Mouse (Mus musculus): ENCODE measurements at regions not wholly inside any gene's neighbourhood (a gene's known extent, or its start where the extent isn't known, plus 50 kb on each side); places are given as distances from the start of the nearest gene placed in this dataset.
"Not testable (repeated sequence)": the region's sequence is repeated elsewhere in the genome, so short reads cannot be mapped to it uniquely, and the experiment has no call there.

DNA sequence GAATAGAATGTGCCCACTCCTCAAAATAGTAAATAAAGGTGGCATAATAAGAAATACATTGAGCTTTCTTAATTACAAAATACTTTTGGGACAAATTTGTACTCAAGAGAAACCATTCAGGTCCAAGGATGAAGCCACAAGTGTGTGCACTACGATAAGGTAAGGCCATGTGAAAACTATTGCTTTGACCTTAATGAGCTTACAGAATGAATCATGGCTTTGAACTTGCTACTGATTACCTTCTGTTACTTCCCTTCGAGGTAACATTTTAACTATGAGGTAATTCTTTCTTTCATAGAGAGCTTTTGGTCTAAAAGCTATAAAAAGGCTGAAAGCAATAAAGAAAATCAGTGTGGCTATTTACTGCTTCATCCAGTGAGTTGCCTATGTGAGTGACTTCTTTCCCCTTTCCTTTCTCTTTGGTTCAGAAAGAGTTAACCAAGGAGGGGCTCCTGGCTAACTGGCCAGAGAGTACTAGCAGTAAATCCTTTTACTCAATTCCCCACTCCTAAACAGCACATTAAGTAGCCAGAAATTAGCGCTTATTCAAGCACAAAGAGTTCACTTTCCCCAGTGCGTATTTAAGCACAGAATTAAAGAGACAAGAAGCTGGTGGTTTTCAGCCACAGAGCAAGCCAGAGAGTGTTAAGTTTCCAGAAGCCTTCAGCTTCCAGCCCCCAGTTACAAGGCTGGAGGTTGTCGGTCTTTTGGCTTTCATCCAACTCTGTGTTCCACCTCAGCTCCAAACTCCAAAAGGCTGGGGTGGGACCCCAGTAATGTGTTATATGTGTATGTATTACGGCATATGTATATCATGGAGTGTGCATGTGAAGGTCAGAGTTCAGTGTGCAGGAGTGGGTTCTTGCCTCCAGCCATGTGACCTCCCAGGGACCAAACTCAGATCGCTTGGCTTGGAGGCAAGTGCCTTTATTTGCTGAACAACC, 194.3 kb upstream of the Gm10131 start:
- DNase-seq (ENCODE audit: low read depth, low spot score) = no peak

DNA sequence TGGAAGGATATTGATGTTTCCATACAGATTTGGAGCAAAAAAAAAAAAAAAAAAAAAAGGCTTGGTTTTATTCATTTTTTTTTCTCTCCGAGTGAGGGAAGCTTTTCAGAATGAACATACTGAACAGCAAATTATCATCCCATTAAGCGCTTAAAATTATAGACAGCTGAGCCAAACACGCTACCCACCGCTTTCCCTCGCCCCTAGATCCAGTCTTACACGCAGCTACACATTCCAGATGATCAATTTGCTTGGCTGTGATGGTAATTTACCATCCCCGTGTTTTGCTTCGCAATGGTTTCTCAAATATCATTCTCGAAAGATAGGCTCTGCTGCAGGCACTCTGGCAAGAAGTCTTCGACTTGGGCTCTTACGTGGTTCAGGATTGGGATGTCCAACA, 192.3 kb upstream of the Gm10131 start:
- no peak for DNase-seq (ENCODE audit: low read depth, low spot score)

GRCm38 (mm10) chr8:34300331-34300903, 188.9 kb upstream of the Gm10131 start:
- DNase-seq (ENCODE audit: low read depth, low spot score) = peak; percentile 55

- DNase-seq (ENCODE audit: low read depth, low spot score) = no peak
These were observed 183.2 kb upstream of the Gm10131 start for GRCm38 (mm10) chr8:34294721-34295120.

DNA sequence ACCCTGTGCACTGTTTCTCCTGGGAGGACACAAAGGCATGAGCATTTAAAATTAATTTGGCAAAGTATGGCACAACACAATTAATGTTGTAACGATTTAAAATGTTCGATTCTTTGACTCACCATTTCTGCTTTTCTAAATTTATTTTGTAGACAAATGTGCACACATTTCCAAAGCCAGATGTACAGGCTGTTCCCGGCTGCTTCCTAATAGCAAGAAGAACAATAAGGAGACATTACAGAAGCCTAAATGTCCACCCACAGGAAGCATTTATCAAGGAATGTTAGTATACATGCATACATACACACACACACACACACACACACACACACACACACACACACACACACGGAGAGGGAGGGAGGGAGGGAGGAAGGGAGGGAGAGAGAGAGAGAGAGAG, 179.1 kb upstream of the Gm10131 start:
- DNase-seq (ENCODE audit: low read depth, low spot score) = no peak

DNA sequence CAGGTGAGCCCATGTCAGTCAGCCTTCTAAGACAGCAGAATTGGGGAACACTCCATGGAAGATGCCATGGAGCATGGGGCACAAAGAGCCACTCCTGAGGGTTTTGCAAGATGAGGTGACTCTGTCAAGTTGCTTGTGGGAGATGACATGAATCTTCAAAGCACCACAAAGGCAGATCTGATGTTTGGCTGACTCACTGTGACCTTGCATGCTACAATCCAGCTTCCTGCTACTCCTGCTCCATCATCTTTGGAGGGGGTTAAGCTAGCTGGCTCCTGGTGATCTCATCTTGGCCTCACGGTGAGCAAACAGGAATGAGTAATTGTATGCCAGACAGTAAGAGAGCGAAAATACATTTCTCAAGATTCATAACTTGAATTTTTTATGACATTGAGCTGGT, 176.3 kb upstream of the Gm10131 start:
- DNase-seq (ENCODE audit: low read depth, low spot score) = no peak

- DNase-seq (ENCODE audit: low read depth, low spot score) = no peak
These were observed 173.0 kb upstream of the Gm10131 start for GRCm38 (mm10) chr8:34284576-34284975.

DNA sequence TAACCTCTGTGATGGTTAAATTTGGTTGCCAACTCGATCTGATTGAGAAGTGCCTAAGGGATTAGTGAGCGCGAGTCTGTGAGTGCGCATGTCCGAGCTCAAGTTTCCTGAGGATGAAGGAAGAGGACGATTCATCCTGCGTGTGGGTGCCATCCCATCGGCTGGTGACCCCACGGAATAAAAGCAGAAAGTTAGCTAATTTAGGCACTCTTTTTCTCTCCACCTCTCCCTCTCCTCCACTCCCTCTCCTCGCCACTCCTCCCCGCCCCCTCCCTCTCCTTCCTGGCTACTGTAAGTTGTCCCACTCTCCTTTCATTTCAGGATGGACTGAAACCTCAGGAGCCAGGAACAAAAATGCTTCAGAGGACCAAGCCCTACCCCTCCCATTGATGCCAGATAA, 168.9 kb upstream of the Gm10131 start:
- no peak for DNase-seq (ENCODE audit: low read depth, low spot score)

DNA sequence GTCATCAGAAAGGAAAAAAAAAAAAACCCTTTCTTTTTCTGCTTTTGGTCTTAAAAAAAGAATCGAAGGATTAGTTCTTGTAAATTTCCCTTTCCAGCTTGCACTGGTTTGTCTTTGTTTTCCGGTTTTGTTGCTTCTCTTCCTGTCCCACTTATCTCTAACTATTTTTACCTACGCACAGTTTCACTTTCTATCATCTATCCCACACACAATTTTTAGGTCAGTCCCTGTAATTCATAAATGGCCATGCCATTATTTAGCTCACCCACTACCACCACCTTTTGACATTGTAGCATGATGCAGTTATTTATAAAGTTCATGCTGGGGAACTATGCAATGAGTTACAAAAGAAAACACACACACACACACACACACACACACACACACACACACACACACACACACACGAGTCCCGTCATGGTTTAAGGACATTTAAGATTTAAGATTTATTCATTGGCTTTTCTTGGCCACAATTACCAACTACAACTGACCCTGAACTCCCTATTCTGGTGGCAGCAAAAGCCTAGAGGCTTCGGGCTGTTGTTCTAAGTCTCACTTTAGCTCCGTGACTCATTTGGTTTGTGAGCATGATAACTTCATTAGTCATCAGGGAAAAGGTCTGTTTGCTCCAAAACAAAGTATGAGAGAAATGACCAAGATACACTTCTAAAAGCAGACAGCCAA, 164.6 kb upstream of the Gm10131 start:
- DNase-seq (ENCODE audit: low read depth, low spot score) = no peak

- DNase-seq (ENCODE audit: low read depth, low spot score) = not testable (repeated sequence)
These were observed 163.3 kb upstream of the Gm10131 start for GRCm38 (mm10) chr8:34274796-34275195.

- DNase-seq (ENCODE audit: low read depth, low spot score) = no peak
These were observed 162.6 kb upstream of the Gm10131 start for GRCm38 (mm10) chr8:34274171-34274570.

DNA sequence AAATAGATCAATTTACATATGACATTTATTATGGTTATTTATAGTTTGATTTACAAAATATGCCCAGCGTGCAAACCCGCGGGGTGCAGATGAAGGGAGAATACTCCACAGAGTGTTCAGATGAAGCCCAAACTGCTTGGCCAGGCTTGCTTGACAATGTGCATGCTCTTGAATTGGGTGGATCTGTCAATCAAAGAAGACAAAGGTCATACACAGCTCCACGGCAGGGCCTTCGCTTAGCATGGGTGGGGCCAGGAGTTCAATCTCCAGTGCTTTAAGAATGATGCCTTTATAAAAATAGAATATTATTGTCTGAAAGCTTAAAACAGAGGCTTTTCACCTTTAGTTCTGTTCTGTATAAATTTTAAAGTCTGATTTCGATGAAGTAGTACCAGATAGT, 158.3 kb upstream of the Gm10131 start:
- DNase-seq (ENCODE audit: low read depth, low spot score) = no peak

DNA sequence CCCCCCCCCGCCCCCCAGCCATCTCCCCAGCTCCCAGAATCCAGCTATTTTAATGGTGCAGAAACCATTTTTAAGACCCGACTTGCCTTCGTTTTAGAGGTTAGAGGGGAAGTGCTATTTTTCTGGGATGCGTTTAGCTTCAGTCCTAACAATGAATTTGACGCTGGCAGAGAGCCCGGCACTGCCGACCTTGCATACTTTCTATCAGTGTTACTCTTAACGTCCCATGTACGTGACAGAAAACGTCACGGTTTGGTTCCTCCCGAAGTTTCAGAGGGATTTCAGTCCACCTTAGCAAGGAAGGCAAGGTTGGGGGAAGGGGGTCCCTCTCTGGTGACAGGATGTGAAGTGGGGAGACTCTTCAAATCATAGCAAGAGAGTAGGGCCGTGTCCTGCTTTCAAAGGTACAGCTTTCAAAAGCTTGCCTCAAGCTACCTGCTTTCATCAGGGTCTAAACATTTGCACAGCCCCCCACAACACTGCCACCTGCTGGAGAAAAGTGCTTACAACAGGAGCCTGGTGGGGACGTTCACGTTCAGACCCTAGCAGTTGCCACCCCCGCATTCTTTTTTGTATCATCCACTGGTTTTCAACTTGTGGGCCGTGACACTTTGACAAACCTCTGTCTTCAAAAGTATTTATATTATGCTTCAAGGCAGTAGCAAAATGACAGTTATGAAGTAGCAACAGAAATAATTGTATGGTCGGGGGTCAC, 157.4 kb upstream of the Gm10131 start:
- no peak for DNase-seq (ENCODE audit: low read depth, low spot score)

GRCm38 (mm10) chr8:34254978-34255377, 143.4 kb upstream of the Gm10131 start:
- DNase-seq (ENCODE audit: low read depth, low spot score) = no peak

DNA sequence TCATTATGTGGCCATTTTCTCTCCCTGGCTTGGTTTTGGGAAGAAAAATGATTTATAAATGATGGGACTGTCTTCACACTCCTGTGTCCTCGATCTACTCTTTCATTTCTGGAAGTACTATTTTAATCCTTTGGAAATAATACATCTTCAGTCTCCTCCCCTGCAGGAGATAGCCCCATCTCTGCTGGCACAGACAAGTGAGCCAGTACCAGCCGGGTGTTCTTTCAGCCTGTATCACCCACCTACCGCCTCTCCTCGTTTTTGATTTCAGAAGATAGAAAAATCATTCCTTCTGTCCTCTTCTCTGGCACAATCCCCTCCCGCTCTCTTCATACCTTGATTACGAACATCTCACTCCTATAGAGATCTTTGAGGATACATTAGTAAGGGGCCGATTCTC, 140.4 kb upstream of the Gm10131 start:
- DNase-seq (ENCODE audit: low read depth, low spot score) = no peak

GRCm38 (mm10) chr8:34239346-34239900, 127.9 kb upstream of the Gm10131 start:
- DNase-seq (ENCODE audit: low read depth, low spot score) = no peak

DNA sequence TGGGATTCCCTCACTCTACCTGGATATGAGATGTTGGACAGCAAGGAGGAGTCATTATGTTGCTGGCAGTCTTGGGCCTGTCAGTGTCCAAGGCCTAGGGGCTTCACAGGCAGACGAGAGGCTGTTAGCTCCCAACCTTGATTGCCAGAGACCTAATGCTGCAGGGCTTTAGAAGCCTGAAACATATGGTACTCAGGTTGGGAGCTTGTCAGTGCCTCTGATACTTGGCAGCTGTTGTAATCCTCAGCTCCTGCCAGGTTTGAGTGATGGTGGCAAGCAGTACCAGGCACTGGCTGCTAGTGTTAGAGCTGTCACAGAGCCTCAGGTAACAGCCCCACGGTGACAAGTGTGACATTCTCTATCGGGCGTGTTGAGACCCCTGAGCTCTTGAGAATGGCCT, 122.2 kb upstream of the Gm10131 start:
- DNase-seq (ENCODE audit: low read depth, low spot score) = no peak

GRCm38 (mm10) chr8:34229477-34229876, 117.9 kb upstream of the Gm10131 start:
- no peak for DNase-seq (ENCODE audit: low read depth, low spot score)

DNA sequence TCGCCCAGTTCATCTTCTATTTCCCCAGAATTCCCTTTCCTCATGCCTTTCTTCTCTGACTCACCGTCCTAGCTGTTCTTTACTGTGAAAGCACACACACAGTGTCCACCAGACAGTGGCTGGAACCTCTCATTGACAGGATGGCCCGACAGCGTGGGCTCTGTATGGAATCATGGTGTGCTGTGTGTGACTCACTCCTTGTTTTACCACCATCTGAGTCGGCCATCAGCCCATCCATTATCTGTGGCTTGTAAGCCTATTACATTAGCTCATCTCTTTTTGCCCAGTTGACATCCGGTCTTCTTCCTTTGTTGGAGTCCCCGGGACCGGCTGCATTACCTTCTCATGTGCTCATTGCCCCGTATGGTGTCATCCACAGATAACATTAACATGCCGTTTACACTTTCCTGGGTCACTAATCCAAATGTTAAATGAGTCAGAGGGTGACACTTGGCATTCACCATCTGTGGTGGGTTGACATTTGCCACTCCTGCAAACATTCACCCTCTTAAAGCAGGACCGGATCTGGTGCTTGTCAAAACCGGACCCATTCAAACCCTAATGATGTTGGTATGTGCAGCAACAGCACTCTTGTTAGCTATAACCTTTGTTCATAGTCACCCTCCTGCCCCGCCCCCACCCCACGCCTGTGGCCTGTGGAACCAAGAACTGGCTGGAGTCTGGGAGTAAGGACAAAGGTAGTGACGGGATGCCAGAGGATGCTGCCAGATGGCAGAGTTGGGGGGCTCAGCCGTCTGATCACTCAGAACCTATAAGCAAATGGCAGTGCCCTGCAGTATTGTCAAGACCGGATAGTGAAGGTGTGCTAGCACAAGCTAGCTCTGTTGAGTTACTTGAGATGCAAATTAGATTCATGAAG, 113.7 kb upstream of the Gm10131 start:
- no peak for DNase-seq (ENCODE audit: low read depth, low spot score)

GRCm38 (mm10) chr8:34222187-34222586, 110.7 kb upstream of the Gm10131 start:
- no peak for DNase-seq (ENCODE audit: low read depth, low spot score)
